Mouse (Mus musculus) erythroblast, adult 5-6 weeks (primary cell): ENCODE results near the gene Fgfr2. TPM values are rescaled to one million over a fixed set of nuclear protein-coding genes. Genes with fewer than 3 reads are reported as not detected.
"Not testable (repeated sequence)": the region's sequence is repeated elsewhere in the genome, so short reads cannot be mapped to it uniquely, and the experiment has no call there.

ENCODE experiments used
- ATAC-seq: replicated peaks from 2 replicates; pipeline ENCODE4 v1.8.0; 2016; ENCODE audit warnings: moderate number of reproducible peaks, mild to moderate bottlenecking, moderate TSS enrichment, inconsistent platforms; ENCODE audit not compliant: poor library complexity, low FRiP score, severe bottlenecking
- total RNA-seq, 2 experiments: library from RNA; stranded (forward) in 1 of 2; stranded (reverse) in 1 of 2; fragments of 150-400 nt in 1 of 2; fragments of 200-764, 138-1000 nt in 1 of 2; gene quantifications; 2 replicates each; pipeline versions ENCODE4 v1.2.3 to v1.2.4; 2015 to 2017; ENCODE audit warnings: low replicate concordance in 2 of 2

Gene Fgfr2
- total RNA-seq, 2 experiments from 2014 or later = 4.8 TPM; not detected in 1

DNA sequence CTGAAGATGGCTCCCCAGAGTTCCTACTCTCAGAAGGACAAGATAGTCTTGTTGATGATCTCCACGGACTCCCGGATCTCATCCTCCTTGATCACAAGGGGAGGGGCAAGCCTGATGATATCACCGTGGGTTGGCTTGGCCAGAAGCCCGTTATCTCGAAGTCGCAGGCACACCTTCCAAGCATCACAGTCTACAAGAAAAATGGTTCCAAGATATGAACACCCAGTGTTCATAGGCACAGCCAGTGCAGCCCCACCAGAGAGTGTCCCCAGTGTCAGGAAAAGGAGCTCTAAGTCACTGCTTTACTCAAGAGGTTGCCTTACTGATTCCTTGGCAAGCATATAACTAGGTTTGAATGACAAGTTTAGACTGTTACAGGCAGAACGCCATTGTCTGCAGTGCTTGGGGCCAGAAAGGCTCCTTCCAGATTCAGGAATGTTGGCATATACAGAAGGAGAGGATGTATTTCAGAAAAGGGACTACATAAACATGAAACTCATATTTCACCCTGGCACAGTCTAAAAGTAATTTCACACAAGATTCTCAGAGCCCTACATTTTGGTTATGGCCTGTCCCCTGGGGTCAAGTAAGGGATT is 564.9 kb downstream of the Fgfr2 start:
- peak; percentile 37 for ATAC-seq

DNA sequence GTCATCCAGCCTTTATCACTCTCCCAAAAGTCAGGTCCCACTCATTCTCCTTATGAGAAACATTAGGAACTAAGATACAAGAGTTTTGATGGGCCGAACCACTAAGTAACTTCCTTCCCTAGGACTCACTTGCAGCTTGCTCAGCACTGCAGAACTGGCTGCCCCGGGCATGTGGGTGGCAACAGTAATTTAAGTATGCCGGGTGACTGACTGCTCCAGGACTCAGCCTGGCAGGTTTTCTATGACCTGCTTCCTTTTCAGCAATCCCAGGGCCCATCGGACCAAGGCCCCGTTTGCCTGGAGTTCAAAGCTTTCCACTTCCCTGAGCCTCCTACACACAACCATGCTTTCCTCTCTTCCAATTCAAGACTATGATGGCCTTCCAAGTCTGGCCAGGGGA is 566.6 kb downstream of the Fgfr2 start:
- ATAC-seq = no peak

DNA sequence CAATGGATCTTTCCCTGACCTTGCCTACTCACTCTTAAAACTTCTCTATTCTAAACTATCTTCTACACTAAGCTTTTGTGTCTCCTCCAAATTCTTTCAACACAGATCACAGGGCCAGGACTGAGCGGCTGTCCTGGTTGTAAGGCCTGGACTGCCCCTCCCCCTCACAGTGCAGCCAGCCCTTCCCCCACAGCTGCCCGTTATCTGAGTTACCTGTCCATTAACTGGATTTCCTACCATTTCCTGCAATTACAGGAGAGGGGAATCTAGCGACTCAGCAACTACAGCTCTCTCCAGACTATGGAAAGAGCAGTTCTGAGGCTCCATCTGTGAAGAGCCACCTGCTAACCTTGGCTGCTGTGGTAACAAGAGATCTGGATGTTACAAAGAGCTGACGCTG is 567.2 kb downstream of the Fgfr2 start:
- no peak for ATAC-seq

DNA sequence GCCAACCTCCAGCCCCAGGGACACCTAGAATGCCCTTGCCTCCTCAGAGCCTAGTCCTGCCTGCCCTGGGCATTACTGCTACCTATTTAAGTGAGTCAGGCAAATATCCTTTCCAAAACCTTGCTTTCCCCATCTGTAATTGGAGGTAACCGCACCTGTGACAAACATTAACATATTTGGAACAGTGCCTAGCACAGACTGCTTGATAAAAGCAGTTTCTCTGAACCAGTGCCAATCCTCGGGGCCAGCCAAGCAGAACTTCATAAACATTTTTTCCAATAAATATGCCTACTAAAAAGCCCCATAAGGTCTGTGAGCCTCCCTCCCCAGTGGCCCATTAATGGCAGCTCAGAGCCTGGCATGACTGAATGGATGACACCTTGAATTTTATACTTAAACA is 569.1 kb downstream of the Fgfr2 start:
- no peak for ATAC-seq

DNA sequence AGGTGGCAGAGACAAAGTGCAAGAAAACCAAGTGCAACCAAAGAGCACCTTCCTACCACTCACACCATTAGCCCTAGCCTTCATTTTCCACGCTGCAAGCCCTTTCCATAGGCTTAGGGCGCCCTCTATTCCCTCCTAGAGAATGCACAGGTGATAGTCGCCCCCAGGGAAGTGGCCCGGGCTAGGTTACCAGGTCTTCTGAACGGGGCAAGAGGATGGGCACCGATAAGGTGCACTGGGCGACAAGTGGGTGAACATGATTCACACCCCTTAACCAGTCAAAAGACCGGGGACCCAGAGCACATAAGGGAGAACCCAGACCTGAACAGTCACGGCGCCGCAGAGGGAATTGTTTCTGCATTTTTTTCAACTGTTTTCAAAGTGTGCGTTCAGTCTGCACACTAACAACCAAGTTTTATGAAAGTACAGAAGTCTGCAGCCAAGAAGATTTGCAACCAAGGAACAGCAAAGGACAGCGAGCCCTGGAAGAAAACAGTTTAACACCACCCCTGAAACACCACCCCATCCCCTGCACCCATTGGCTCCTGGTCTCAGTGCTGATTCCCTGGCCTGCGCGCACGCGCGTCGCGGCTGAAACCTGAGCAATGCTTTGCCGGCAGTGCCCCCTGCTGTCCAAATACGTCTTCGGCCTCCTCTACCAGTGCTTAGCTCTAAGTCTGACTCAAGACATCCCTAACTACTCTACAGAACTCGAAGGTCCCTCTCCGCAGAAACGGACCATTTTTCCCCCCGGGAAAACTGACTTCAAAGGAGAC is 571.6 kb downstream of the Fgfr2 start:
- ATAC-seq = peak; percentile 96

DNA sequence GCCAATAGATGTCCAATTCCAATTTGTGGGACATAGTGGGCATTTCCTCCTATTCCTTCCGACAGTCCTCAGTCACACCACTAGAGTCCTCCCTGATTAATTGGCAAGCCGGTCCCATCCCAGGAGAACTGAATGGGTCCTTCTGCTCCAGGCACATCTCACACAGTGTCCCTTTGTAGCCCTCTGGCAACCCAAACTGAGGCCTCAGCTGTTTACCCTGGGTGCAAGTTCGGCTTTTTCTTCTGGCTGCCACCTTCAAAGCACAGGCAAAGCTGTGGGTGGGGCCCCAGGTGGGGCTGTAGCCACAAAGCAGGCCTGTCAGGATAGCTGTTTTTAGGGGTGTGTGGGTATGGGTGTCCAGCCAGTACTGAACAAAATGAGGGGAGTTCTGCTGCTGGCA is 576.0 kb downstream of the Fgfr2 start:
- ATAC-seq = no peak

DNA sequence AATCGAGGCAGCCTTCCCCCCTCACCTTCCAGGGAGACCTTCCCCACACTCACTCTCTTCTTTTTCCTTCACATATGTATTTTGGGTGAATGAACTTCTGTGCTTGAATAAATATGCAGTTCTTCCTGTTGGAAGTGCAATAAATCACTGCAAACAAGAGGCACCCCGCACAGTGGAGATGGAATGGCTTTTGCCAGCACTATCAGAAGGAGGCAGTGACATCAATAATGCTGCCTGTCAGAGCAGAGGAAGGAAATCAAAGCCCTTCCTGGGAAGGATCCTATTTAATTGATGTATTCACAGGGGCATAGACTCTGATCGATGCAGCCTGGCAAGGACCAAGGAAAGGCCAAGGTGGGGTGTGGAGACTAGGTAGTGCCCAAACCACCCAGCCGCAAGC is 580.7 kb downstream of the Fgfr2 start:
- no peak for ATAC-seq

DNA sequence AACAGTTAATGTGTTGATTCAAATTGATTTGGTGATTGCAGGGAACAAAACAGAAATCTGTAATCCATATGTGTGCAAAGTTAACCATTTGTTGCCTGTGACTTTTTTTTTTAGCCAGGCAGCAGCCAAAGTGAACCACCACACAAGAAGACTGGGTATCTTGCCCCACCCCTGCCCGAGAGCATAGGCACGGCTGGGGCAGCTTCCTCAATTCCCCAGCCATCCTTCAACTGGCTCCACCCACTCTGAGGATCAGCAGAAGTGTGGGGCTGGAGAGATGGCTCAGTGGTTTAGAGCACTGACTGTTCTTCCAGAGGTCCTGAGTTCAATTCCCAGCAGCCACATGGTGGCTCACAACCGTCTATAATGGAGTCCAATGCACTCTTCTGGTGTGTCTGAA is 581.6 kb downstream of the Fgfr2 start:
- ATAC-seq = no peak

DNA sequence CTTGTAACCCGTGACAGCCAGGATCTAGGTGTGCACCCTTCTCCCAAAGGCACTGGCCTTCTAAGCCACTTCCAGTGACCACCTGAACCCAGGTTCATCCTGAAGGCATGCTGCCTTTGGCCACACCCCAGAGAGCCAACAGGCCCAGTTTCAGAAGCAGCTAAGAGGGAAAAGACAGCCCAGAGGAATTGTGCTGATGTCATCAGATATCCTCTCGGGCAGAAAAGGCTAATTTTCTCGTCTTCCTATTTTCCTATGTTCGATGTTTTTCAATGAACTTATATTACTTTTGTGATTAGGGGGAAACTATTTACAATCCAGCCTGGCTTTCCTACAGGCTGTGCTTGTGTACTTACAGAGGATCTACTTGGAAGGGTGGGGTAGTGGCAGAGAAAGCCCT is 582.6 kb downstream of the Fgfr2 start:
- no peak for ATAC-seq

DNA sequence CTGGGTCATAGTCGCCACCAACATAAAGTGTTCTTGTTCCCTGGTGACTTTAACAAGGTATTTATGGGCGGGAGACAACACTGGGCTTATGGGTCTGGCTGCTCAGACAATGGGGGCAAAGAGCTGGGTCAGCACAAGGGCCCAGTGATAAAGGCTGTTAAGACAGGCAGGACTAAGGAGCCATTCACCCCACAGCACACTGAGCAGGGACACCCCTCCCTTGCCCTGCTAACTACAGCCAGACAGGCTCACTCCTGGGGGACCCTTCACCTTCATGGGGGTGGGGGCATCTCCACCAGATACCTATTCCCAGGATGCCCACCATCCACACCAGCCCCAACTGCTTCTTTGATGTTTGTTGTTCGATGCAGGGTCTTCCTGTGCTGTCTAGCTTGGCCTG is 593.9 kb downstream of the Fgfr2 start:
- ATAC-seq = no peak

DNA sequence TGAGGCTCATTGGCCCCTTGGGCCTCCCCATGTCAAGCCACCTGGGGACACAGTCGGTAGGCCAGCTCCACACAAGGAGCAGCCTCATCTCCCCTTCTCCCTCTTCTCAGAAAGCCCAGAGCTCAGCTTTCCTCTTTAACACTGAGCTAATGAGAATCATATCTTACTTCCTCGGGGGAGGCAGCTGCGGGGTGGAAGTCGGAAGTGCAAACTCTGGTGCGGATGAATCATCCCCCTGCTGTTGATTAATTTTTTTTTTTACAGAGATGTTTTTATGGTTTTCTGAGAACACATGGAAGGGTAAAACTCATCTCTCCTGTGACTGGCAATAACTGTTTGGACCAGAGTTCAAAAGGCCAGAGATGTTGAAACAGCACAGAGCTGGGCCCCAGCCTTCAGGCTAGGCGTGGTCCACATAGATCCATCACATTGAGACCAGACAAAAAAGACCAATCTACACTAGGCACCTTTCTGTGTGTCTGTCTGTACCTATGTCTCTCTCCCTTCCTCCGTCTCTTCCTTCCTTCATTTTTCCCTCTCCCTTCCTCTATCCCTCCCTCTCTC is 609.6 kb downstream of the Fgfr2 start:
- ATAC-seq = no peak

DNA sequence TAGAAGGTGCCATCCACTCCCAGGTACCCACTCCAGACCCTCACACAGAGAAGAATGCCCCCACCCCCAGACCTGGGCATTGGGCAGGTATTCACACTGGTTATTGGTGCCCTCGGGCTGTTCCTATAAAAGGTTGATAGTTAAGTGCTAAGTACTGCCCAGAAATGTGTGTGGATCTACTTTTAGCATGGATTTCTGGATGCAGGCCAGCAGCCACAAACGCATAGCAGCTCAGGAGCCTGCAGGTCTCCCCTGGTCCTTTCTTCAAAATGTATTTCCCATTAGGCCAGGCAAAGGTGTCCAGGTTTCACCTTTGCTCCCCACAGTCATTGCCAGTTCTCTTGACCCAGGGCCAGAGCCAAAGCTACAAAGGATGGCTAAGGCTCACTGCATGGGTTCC is 614.0 kb downstream of the Fgfr2 start:
- no peak for ATAC-seq

DNA sequence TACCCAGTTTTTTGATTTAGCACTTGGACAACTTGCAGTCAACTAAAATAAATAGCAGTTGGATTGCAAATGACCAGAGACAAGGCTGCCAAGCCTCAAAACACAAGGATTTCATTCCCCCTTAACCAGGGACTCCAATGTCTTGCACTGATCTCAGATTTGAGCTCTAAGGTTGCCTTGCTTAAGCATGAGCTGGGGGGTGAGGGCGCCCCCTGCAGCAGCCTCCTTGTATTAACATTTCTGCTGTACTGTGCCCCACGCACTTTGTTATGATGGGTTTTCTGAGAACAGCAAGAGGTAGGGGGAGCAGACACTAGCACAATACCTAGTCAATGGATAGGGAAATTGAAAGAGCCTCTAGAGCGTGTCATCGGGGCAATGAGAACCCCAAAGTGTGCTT is 615.8 kb downstream of the Fgfr2 start:
- ATAC-seq = 0 out of 2 replicates have a peak, but pooled peaks have one; percentile 40

DNA sequence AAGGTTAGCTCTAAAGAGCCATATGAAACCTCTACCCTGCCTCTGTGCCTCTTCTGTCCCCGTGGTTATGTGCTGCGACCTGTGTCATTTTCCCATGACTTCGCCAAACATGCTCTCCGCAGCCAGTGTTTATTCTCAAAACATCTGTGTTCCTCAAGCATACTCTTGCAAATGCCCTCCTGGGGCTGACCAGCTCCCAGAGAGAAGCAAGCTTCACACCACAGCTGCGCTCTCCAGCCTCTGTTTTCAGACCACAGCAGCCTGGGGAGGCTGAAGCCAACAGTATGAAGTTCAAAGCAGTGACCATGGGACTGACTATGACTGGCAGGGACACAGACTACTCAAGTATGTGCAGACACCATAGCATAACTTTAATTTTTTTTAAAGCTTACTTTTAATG is 616.9 kb downstream of the Fgfr2 start:
- no peak for ATAC-seq

DNA sequence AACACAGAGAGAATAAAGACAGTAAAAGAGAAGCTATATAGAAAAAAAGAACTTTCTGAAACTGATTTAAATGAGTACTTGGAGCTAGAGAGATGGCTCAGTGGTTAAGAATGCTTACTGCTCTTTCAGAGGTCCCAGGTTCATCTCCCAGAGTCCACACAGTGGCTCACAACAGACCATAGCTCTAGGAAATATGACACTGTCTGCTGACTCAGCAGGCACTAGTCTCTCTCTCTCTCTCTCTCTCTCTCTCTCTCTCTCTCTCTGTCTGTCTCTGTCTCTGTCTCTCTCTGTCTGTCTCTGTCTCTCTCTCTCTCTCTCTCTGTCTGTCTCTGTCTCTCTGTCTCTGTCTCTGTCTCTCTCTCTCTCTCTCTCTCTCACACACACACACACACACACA is 620.7 kb downstream of the Fgfr2 start:
- not testable (repeated sequence) for ATAC-seq

DNA sequence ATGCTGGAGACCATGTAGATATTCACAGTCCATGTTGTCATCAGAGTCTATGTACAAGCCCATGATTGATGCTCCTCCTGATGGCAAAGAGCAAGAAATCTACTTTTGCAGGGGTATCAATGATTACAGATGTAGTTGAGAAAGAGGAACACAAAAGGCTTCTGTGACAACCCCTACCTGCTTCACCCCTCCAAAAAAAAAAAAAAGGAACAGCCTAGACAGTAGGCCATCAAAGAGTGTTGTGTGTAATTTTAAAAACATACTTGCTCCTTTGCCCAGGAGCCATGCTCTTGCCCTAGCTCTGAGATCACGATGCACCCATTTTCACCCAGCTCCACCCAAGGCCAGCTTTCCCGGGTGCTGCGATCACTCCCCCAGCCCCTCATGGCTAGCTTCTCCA is 626.0 kb downstream of the Fgfr2 start:
- ATAC-seq = no peak

DNA sequence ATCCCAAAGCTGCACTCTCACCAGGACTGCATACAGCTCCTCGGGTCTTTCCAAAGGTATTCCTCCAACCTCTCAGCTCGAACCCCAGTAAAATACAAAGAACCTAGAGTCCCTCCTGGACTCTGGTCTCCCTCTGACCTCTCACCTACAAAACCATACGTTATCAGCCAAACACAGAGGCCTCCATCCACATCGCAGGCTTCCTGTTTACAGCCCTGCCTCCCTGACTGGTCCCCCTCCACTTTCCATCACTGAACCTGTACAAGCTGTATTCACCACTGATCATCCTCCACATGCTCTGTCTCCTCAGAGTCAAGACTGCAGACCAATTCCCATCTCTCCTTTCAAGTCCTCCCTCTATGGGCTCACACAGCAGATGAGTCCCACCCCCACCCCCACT is 628.9 kb downstream of the Fgfr2 start:
- 0 out of 2 replicates have a peak, but pooled peaks have one; percentile 40 for ATAC-seq

DNA sequence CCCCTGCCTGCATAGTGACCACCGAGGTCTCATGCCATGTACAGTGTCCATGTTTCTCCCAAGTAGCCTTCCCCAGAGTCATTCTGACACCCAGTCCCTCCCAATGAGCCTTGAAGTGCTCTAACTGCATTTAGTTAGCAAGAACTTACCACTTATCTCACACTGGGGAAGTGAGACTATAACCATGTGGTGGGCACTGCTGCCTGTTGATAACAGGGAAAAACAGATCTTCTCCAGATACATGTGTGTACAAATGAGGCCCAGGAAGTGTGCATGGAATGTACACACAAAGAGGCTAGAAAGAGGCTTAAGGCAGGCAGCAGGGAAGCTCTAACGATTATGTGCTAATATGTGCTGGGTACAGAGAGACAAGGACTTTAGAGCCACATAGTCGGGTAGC is 629.5 kb downstream of the Fgfr2 start:
- ATAC-seq = peak; percentile 41; the same call in 1 of the 2 replicates

DNA sequence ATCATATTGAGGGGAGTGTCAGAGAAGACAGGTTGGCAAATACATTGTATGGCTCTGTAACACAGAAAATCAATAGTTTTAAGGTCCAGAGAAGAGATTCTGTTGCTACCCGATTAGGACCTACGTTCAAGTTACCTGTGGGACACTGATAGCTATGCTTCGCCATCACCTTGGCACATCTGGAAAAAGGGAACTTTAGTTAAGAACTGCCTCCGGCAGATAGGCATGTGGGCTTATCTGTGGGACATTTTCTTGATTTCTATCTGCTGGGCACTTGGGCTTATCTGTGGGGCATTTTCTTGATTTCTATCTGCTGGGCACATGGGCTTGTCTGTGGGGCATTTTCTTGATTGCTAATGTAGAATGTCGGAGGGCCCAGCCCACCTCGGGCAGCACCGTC is 631.2 kb downstream of the Fgfr2 start:
- no peak for ATAC-seq

DNA sequence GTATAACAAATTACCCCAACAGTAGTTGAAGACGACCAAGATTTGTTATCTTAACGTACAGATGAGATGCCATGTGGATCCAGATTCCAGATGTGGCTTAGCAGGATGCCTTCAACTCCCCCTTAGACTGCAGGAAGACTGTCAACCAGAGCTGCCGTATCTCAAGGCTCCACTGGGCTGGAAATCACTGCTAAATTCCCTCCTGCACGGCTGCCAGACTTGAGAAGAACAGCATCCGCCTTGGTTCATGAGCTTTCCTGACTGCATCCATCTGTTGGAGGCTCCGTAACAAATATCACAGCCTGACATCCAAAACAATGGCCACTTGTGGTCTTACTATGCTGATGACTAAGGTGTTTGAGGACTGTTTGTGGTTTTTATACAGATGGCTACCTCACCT is 635.8 kb downstream of the Fgfr2 start:
- ATAC-seq = no peak

DNA sequence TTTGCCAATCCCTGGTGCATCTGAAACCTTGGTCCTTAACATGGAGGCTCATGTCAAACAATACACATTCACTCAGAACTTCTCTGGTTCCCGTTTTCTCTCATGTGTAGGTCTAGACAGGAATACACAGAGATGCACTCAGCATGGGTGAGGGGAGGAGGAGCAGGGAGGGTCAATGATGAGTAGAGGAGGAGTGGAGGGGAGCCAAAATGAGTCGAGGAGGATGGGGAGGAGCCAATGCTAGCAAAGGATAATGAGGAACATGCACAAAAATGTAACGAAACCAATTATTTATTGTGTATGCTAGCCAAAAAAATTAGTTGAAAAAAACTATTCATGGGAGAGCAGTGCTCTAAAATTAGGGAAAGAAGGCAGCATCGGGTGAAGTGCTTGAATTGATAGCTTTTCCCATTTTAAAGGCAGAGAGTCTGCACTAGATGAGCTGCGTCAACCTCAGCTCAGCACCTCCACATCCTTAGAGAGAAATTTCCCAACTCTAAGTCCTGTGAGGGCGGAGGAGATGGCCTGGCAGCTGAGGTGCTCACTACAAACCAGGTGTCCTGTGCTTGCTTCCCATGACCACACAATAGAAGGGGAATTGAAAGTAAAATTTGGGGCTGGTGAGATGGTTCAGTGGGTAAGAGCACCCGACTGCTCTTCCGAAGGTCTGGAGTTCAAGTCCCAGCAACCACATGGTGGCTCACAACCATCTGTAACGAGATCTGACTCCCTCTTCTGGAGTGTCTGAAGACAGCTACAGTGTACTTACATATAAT is 636.6 kb downstream of the Fgfr2 start:
- no peak for ATAC-seq
